Mouse (Mus musculus): Measurements from ENCODE around the gene Eif2ak2. TPM values are rescaled to one million over a fixed set of nuclear protein-coding genes. Genes with fewer than 3 reads are reported as not detected.

Eif2ak2 gene
- total and polyA plus RNA-seq, 3 experiments: 14.1 to 18.1 TPM; not detected in 1

- peak; percentile 16 for DNase-seq (ENCODE audit: low read depth, low spot score)
- TF ChIP-seq NRF1 (IDR thresholded peaks at IDR 0.05; ENCODE audit: insufficient read depth, low read depth, low read length, poor library complexity, severe bottlenecking) (no peak), MXI1 (IDR thresholded peaks at IDR 0.05; ENCODE audit: low read depth, low read length) (no peak), MEF2A (IDR thresholded peaks at IDR 0.05; ENCODE audit: extremely low read depth, insufficient replicate concordance, low read depth, low read length, poor library complexity, severe bottlenecking) (no peak), TAL1 (IDR thresholded peaks at IDR 0.05; ENCODE audit: low read length) (no peak)
These were observed 918 bp upstream of the Eif2ak2 start for GRCm38 (mm10) chr17:78883291-78883690.

GRCm38 (mm10) chr17:78881878-78882304 lies 482 bp downstream of the Eif2ak2 start:
- Histone ChIP-seq H3K4me3 (ENCODE audit: control insufficient read depth in 1 of 2, insufficient read depth in 1 of 2, low read depth in 2 of 2, low read length in 2 of 2) (peak overlapping the region; percentile 76 to 91), H3K4me1 (ENCODE audit: control insufficient read depth in 1 of 2, insufficient read depth in 2 of 2, low read length in 2 of 2) (peaks cover 3 to 10% of the 10 kb centered on the region in 2 experiments; a peak in 3 of 4 replicates), H3K9me3 (replicated peaks; ENCODE audit: insufficient read depth, low read length) (no peaks in the 10 kb centered on the region), H3K27ac (ENCODE audit: control insufficient read depth, low read depth, low read length) (peak overlapping the region; percentile 68), H3K36me3 (ENCODE audit: control insufficient read depth in 1 of 2, insufficient read depth in 2 of 2, low read length in 2 of 2) (peaks cover 0 to 3% of the 10 kb centered on the region in 2 experiments; a peak in 1 of 4 replicates), H3K27me3 (ENCODE audit: control insufficient read depth in 1 of 2, insufficient read depth in 2 of 2, low read length in 2 of 2) (no peaks in the 10 kb centered on the region), H3K9ac (ENCODE audit: control insufficient read depth, low read depth, low read length, poor library complexity, severe bottlenecking) (peak overlapping the region; percentile 87), H3K79me2 (ENCODE audit: control insufficient read depth, insufficient read depth, low read length, poor library complexity) (peaks cover 6% of the 10 kb centered on the region)
- TF ChIP-seq SIN3A (IDR thresholded peaks at IDR 0.05; ENCODE audit: low read length): no peak
- TF ChIP-seq MXI1 (IDR thresholded peaks at IDR 0.05; ENCODE audit: low read depth, low read length): peak; percentile 6; the same call in 1 of the 2 replicates
- TF ChIP-seq MAZ (IDR thresholded peaks at IDR 0.05; ENCODE audit: low read depth, low read length): no peak; the same call in 1 of the 2 replicates
- TF ChIP-seq ETS1 (IDR thresholded peaks at IDR 0.05; ENCODE audit: low read depth, low read length): peak; percentile 1; the same call in 1 of the 2 replicates
- TF ChIP-seq ELF1 (IDR thresholded peaks at IDR 0.05; ENCODE audit: low read depth, low read length): peak; percentile 78
- TF ChIP-seq ZC3H11A (IDR thresholded peaks at IDR 0.05; ENCODE audit: low read depth, low read length): no peak
- peak; percentile 67 for DNase-seq (ENCODE audit: low read depth, low spot score)

More at GRCm38 (mm10) chr17:78883291-78883690, 918 bp upstream of the Eif2ak2 start:
- Histone ChIP-seq H3K36me3 (ENCODE audit: control insufficient read depth in 1 of 2, insufficient read depth in 2 of 2, low read length in 2 of 2) (0 out of 4 replicates have a peak, but pooled peaks cover 0 to 3% of the 10 kb centered on the region in 2 experiments), H3K4me3 (ENCODE audit: control insufficient read depth in 1 of 2, insufficient read depth in 1 of 2, low read depth in 2 of 2, low read length in 2 of 2) (no peak overlapping the region; a peak in 1 of 4 replicates), H3K9me3 (replicated peaks; ENCODE audit: insufficient read depth, low read length) (no peaks in the 10 kb centered on the region), H3K27me3 (ENCODE audit: control insufficient read depth in 1 of 2, insufficient read depth in 2 of 2, low read length in 2 of 2) (no peaks in the 10 kb centered on the region), H3K9ac (ENCODE audit: control insufficient read depth, low read depth, low read length, poor library complexity, severe bottlenecking) (no peak overlapping the region), H3K27ac (ENCODE audit: control insufficient read depth, low read depth, low read length) (no peak overlapping the region), H3K4me1 (ENCODE audit: control insufficient read depth in 1 of 2, insufficient read depth in 2 of 2, low read length in 2 of 2) (peaks cover 3 to 10% of the 10 kb centered on the region in 2 experiments; a peak in 3 of 4 replicates), H3K79me2 (ENCODE audit: control insufficient read depth, insufficient read depth, low read length, poor library complexity) (peaks cover 6% of the 10 kb centered on the region)

GRCm38 (mm10) chr17:78873886-78874285 lies 8.5 kb downstream of the Eif2ak2 start:
- TF ChIP-seq RCOR1 (IDR thresholded peaks at IDR 0.05; ENCODE audit: low read depth, low read length) (no peak), HCFC1 (IDR thresholded peaks at IDR 0.05; ENCODE audit: low read depth, low read length) (no peak), MAFK (IDR thresholded peaks at IDR 0.05; ENCODE audit: borderline replicate concordance, low read depth, low read length) (no peak), MYC (IDR thresholded peaks at IDR 0.05; ENCODE audit: low read depth, low read length) (no peak), TAL1 (IDR thresholded peaks at IDR 0.05; ENCODE audit: low read length) (no peak), MEF2A (IDR thresholded peaks at IDR 0.05; ENCODE audit: extremely low read depth, insufficient replicate concordance, low read depth, low read length, poor library complexity, severe bottlenecking) (no peak), TBP (IDR thresholded peaks at IDR 0.05; ENCODE audit: low read depth, low read length) (no peak), ETS1 (IDR thresholded peaks at IDR 0.05; ENCODE audit: low read depth, low read length) (no peak), POLR2AphosphoS2 (IDR thresholded peaks at IDR 0.05; ENCODE audit: low read length) (no peak), CTCF (IDR thresholded peaks at IDR 0.05 in 2 of 3, conservative IDR thresholded peaks at IDR 0.05 in 1 of 3; ENCODE audit: control insufficient read depth in 1 of 3, insufficient read depth in 1 of 3, low read depth in 2 of 3, low read length in 3 of 3, poor library complexity in 1 of 3, severe bottlenecking in 1 of 3) (no peak), USF2 (IDR thresholded peaks at IDR 0.05; ENCODE audit: borderline replicate concordance in 1 of 2, insufficient read depth in 1 of 2, low read depth in 1 of 2, low read length in 2 of 2) (no peak), MAZ (IDR thresholded peaks at IDR 0.05; ENCODE audit: low read depth, low read length) (no peak), KAT2A (conservative IDR thresholded peaks at IDR 0.05; ENCODE audit: low read depth, low read length) (no peak), MXI1 (IDR thresholded peaks at IDR 0.05; ENCODE audit: low read depth, low read length) (no peak), ZKSCAN1 (IDR thresholded peaks at IDR 0.05; ENCODE audit: low read depth, low read length) (no peak), SIN3A (IDR thresholded peaks at IDR 0.05; ENCODE audit: low read length) (no peak), ZMIZ1 (IDR thresholded peaks at IDR 0.05; ENCODE audit: low read depth, low read length) (no peak)
- H3K9ac ChIP-seq (ENCODE audit: control insufficient read depth, low read depth, low read length, poor library complexity, severe bottlenecking): no peak overlapping the region
- no peaks in the 10 kb centered on the region; a peak in 2 of 4 replicates for H3K36me3 ChIP-seq (ENCODE audit: control insufficient read depth in 1 of 2, insufficient read depth in 2 of 2, low read length in 2 of 2)

More at GRCm38 (mm10) chr17:78873886-78874285, 8.5 kb downstream of the Eif2ak2 start:
- H3K4me3 ChIP-seq (ENCODE audit: control insufficient read depth in 1 of 2, insufficient read depth in 1 of 2, low read depth in 2 of 2, low read length in 2 of 2): no peak overlapping the region
- no peak for DNase-seq (ENCODE audit: low read depth, low spot score)
- no peaks in the 10 kb centered on the region for H3K4me1 ChIP-seq (ENCODE audit: control insufficient read depth in 1 of 2, insufficient read depth in 2 of 2, low read length in 2 of 2)
- H3K27me3 ChIP-seq (ENCODE audit: control insufficient read depth in 1 of 2, insufficient read depth in 2 of 2, low read length in 2 of 2): no peaks in the 10 kb centered on the region
- H3K27ac ChIP-seq (ENCODE audit: control insufficient read depth, low read depth, low read length): no peak overlapping the region
- H3K9me3 ChIP-seq (replicated peaks; ENCODE audit: insufficient read depth, low read length): no peaks in the 10 kb centered on the region
- no peaks in the 10 kb centered on the region for H3K79me2 ChIP-seq (ENCODE audit: control insufficient read depth, insufficient read depth, low read length, poor library complexity)

Measured in MEL (cell line).